Mouse (Mus musculus) embryonic facial prominence, embryonic 14.5 days (tissue): ENCODE data around the gene Aldh4a1. TPM values are rescaled to one million over a fixed set of nuclear protein-coding genes. Genes with fewer than 3 reads are reported as not detected.
A peak's percentile ranks its signal among the peaks of the same experiment; 100 is the strongest.

Experiments used
- ATAC-seq: fragments of 200-750 bp; cut with Nextera tagmentation; 2 replicates; pipeline ENCODE4 v1.8.0; 2017; ENCODE audit warnings: low read depth, moderate number of reproducible peaks, moderate TSS enrichment
- DNase-seq: peaks from one replicate; pipeline ENCODE4 v3.0.0-alpha.2; 2015; ENCODE audit warnings: low spot score
- H3K27ac ChIP-seq: fragments of 300-500 bp; sonication (generic); replicated peaks from 2 replicates; pipeline ENCODE4 v1.5.1; 2014; ENCODE audit warnings: low read depth, mild to moderate bottlenecking, low read length, moderate library complexity
- H3K27me3 ChIP-seq: fragments of 300-500 bp; sonication (generic); replicated peaks from 2 replicates; pipeline ENCODE4 v1.6.1; 2014; ENCODE audit warnings: low read length; ENCODE audit not compliant: control insufficient read depth, insufficient read depth
- H3K36me3 ChIP-seq: fragments of 300-500 bp; sonication (generic); 2 replicates; pipeline ENCODE4 v1.6.1; 2014; ENCODE audit warnings: low read length, mixed read lengths; ENCODE audit not compliant: control insufficient read depth, insufficient read depth
- H3K4me1 ChIP-seq: fragments of 300-500 bp; sonication (generic); 2 replicates; pipeline ENCODE4 v1.6.1; 2014; ENCODE audit warnings: antibody characterized with exemption, low read length; ENCODE audit not compliant: control insufficient read depth, insufficient read depth
- H3K4me2 ChIP-seq: fragments of 300-500 bp; sonication (generic); 2 replicates; pipeline ENCODE4 v1.6.1; 2014; ENCODE audit warnings: low read depth, mild to moderate bottlenecking, low read length, moderate library complexity, mixed read lengths
- H3K4me3 ChIP-seq: fragments of 300-500 bp; sonication (generic); 2 replicates; pipeline ENCODE4 v1.5.1; 2014; ENCODE audit warnings: low read depth, mild to moderate bottlenecking, low read length
- H3K9ac ChIP-seq: fragments of 300-500 bp; sonication (generic); 2 replicates; pipeline ENCODE4 v1.6.1; 2014; ENCODE audit warnings: low read depth, mild to moderate bottlenecking, low read length, moderate library complexity, mixed read lengths
- H3K9me3 ChIP-seq: fragments of 300-500 bp; sonication (generic); 2 replicates; pipeline ENCODE4 v1.6.1; 2016; ENCODE audit warnings: low read length; ENCODE audit not compliant: control insufficient read depth
- WGBS: fragments of 180-500 bp; shearing (Covaris S2); extraction: QIAGEN DNeasy Blood & Tissue Kit; methylation state at CpG from one replicate; pipeline ENCODE4 v1.1.7; 2014; 5-methylcytosine and 5-hydroxymethylcytosine counted together
- polyA plus RNA-seq: library from polyadenylated mRNA; unstranded; fragments of >200 nt; fragmentation: Nextera tagmentation; extraction: Ambion mirVana; gene quantifications from 2 replicates; pipeline ENCODE4 v1.2.1, GENCODE M21; 2014

The Aldh4a1 gene
- polyA plus RNA-seq, 1 experiment from 2014 or later = 21.1 TPM

DNA sequence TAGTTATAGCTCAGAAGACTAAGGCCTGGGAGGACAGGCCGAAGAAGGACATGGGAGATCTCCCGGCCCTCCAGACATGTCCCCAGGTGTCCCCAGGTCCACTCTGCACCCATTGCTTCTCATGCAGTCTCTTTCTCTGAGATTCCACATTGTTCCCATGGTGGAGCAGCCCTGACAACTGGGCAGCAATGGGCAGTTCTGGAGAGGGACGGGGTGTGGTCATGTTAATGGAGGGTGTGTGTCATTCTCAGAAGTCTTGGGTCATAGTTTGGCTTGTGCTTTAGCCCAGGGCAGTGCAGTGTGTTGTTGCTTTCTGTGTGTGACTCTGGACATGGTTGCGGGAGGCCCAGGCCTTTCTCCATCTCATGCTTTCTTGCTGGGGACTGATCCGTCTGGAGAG is 15.9 kb upstream of the Aldh4a1 start:
- Histone ChIP-seq H3K36me3 (peaks cover 37% of the 10 kb centered on the region; the same call in 1 of the 2 replicates), H3K9me3 (no peaks in the 10 kb centered on the region), H3K27ac (no peak overlapping the region), H3K4me3 (no peak overlapping the region), H3K9ac (no peak overlapping the region), H3K27me3 (no peaks in the 10 kb centered on the region), H3K4me1 (peaks cover 5% of the 10 kb centered on the region), H3K4me2 (no peak overlapping the region)
- 88% methylated on average over 5 of the region's 5 CpGs for WGBS
- DNase-seq (no peak), ATAC-seq (no peak)

DNA sequence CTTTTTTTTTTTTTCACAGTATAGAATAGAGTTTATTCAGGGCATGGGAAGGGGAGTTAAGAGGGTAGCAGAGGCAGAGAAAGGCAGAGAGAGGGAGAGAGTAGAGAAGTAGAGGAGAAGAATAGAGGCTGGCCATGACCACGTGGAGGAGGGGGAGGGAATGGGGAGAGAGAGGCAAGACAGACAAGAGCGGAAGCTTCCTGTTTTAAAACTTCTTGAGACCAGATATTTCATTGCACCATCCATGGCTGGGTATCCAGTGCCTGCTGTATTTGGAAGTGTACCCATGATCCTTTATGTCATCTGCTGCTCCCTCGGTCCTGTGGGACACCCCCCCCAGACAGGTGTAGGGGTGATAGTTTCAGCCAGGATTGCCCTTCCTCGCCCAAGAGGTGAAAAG is 13.7 kb upstream of the Aldh4a1 start:
- Histone ChIP-seq H3K4me1 (no peaks in the 10 kb centered on the region), H3K9me3 (peaks cover 5% of the 10 kb centered on the region; the same call in 1 of the 2 replicates), H3K36me3 (peaks cover 51% of the 10 kb centered on the region), H3K4me3 (no peak overlapping the region), H3K9ac (no peak overlapping the region), H3K27me3 (no peaks in the 10 kb centered on the region), H3K4me2 (no peak overlapping the region), H3K27ac (no peak overlapping the region)
- DNase-seq (no peak), ATAC-seq (no peak)
- 65% methylated on average over 4 of the region's 4 CpGs for WGBS

DNA sequence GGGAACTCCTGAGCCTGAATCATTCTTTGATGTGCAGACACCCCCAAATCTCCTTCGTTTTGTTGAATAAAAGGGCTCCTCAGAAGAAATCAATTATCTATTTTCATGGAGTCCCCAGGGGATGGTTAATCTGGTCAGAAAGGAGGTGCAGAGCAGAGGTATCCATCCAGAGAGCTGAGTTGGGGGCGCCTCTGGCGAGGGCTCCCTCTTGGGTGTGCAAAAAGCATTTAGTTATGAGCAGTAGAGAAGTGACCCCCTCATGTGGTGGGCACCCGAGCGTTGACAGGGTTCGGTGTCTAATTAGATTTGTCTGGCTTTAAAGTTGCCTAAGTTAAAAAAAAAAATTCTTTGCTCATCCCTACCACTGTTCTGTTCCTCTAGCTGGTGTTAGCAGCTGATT is 11.7 kb upstream of the Aldh4a1 start:
- 34% methylated on average over 6 of the region's 6 CpGs for WGBS
- ATAC-seq (peak; percentile 16; the same call in 1 of the 2 replicates), DNase-seq (peak; percentile 10)
- no peaks in the 10 kb centered on the region for H3K27me3 ChIP-seq
- H3K9me3 ChIP-seq = peaks cover 6% of the 10 kb centered on the region; the same call in 1 of the 2 replicates
- H3K4me3 ChIP-seq = no peak overlapping the region
- no peaks in the 10 kb centered on the region for H3K4me1 ChIP-seq
- H3K9ac ChIP-seq = no peak overlapping the region
- no peak overlapping the region for H3K4me2 ChIP-seq
- peaks cover 53% of the 10 kb centered on the region for H3K36me3 ChIP-seq
- H3K27ac ChIP-seq = 0 out of 2 replicates have a peak overlapping the region, but pooled peaks have one; percentile 2

DNA sequence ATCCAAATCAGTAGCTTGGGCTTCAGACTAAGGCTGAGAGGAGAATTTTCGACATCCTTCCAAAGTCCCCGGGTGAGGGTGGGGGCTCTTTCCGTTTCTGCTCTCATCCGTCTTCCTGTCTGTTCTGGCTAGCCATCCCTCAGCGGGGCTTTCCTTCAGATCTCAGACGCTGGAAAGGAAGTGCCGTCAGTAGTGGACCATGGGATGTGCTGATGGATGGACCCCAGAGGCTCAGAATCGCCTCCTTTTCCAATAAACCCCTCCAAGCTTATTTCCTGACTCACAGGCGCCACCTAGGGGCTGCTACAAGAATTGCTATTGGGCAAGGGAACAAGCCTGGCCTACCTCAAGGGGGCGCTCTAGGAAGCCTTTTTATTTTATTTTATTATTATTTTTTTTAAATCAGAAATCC is 11.1 kb upstream of the Aldh4a1 start:
- Histone ChIP-seq H3K4me3 (peak overlapping the region; percentile 21; the same call in 1 of the 2 replicates), H3K4me1 (no peaks in the 10 kb centered on the region), H3K27me3 (no peaks in the 10 kb centered on the region), H3K9me3 (peaks cover 6% of the 10 kb centered on the region; the same call in 1 of the 2 replicates), H3K9ac (peak overlapping the region; percentile 27; the same call in 1 of the 2 replicates), H3K4me2 (peak overlapping the region; percentile 46), H3K27ac (peak overlapping the region; percentile 2; the same call in 1 of the 2 replicates), H3K36me3 (peaks cover 52% of the 10 kb centered on the region)
- peak; percentile 85 for ATAC-seq
- WGBS = 3% methylated on average over 10 of the region's 10 CpGs
- DNase-seq = peak; percentile 92

DNA sequence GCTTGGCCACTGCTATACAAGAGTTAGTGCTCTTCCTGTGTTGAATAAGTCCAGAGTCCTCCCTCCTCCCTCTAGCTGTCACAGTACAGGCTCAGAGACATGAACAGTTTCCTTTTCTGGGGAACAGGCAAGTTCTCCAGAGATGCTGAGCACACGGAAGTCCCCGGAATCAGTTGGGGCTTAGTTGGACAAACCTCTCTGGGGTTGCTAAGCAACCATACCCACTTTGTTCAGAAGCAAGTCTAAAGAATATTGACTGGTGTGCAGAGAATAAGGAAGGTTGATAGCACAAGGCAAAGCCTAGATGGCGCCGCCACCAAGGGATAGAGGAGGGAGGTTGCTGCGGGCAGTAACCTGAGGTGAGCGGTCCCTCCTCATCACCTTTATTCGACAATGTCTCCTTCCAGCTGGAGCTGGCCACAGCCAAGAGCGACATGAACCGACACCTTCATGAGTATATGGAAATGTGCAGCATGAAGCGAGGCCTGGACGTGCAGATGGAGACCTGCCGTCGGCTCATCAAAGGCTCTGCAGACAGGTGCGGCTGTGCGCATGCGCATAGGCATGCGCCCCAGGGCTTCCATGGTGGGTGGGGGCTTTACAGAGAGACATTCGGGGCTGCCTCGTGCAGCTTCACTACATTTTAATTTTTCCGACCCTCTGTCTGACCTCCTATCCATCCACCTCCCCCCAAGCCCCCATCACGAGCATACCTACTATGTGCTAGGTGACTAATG is 8.0 kb upstream of the Aldh4a1 start:
- Histone ChIP-seq H3K4me2 (no peak overlapping the region), H3K36me3 (peaks cover 44% of the 10 kb centered on the region), H3K4me3 (no peak overlapping the region), H3K9me3 (peaks cover 6% of the 10 kb centered on the region; the same call in 1 of the 2 replicates), H3K9ac (no peak overlapping the region), H3K27me3 (no peaks in the 10 kb centered on the region), H3K4me1 (no peaks in the 10 kb centered on the region), H3K27ac (no peak overlapping the region)
- DNase-seq = no peak
- no peak for ATAC-seq
- WGBS = 84% methylated on average over 21 of the region's 21 CpGs

DNA sequence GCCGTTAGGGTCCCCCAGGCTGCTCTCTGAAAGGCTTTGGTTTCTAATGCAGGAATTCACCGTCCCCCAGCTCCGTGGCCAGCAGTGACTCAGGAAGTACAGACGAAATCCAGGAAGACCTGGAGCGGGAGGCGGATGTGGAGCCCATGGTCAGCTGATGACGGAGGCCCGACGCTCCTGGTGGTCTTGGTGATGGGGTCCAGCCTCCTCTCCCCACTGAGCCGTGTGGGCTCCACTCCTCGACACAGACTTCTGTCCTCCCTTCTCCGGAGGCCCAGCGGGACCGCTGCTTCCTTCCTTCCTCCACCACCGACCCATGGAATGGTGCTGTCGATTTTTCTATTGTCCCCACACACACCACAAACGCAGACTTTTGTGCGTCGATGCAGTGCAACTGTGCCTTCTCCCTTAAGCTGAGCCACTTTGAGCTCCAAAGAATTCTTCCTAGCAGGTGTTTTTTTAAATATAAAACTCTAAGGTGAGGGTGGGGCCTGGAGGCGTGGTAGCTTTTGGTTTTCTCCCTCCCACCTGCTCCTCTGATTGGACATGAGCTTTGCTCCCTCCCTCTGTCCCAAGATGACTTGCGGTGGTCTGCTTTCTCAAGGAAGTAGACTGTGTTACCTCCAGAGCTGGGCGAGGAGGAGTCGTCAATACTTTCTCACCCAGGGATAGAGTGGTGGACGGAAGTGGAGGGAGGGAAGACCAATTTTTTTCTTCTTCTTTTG is 6.2 kb upstream of the Aldh4a1 start:
- ATAC-seq = peak; percentile 87
- Histone ChIP-seq H3K4me3 (peak overlapping the region; percentile 32), H3K27ac (peak overlapping the region; percentile 44), H3K4me1 (no peaks in the 10 kb centered on the region), H3K9me3 (peaks cover 6% of the 10 kb centered on the region; the same call in 1 of the 2 replicates), H3K9ac (peak overlapping the region; percentile 45), H3K27me3 (no peaks in the 10 kb centered on the region), H3K4me2 (peak overlapping the region; percentile 50), H3K36me3 (peaks cover 41% of the 10 kb centered on the region)
- 20% methylated on average over 24 of the region's 24 CpGs for WGBS
- peak; percentile 88 for DNase-seq

DNA sequence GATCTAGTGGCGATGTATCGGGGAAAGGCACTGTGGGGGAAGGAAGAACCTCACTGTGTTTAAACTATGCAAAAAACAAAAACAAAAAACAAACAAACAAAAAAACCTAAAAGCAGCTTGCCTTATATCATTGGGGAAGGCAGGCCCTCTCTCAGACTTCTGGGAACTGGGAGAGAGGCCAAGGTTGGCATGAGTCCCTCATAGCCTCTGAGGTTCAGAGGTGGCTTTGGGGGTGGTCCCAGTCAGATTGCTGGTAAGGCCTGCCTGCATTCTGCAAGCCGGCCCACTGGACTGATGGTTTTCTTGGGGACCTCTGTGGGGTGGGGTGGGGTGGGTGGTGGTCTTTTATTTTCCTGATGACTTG is 5.7 kb upstream of the Aldh4a1 start:
- Histone ChIP-seq H3K27me3 (no peaks in the 10 kb centered on the region), H3K27ac (peak overlapping the region; percentile 44), H3K9me3 (peaks cover 6% of the 10 kb centered on the region; the same call in 1 of the 2 replicates), H3K4me3 (peak overlapping the region; percentile 13; the same call in 1 of the 2 replicates), H3K4me2 (peak overlapping the region; percentile 50), H3K4me1 (no peaks in the 10 kb centered on the region), H3K36me3 (peaks cover 41% of the 10 kb centered on the region), H3K9ac (no peak overlapping the region)
- 63% methylated on average over 3 of the region's 3 CpGs for WGBS
- DNase-seq = no peak
- ATAC-seq = no peak

DNA sequence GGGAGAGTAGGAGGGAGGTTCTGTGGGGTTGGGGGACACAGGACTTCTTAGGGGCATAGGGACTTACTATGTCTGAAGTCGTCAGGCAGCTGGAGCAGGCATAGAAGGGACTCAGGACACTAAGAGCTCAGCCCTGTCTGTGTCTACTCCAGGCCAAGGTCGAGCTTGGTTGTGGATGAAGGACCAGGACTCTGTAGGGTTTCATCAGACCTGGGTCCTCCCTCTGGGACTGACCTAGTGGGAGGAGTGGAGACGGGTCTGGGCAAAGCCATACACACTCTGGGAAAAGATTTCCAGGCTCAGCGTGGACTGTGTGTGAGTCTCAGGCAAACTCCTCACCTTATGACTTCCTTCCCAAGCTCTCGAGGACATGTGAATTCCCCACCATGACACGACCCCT is 2.9 kb upstream of the Aldh4a1 start:
- ATAC-seq (no peak), DNase-seq (no peak)
- H3K4me3 ChIP-seq = no peak overlapping the region
- no peaks in the 10 kb centered on the region for H3K27me3 ChIP-seq
- no peaks in the 10 kb centered on the region for H3K9me3 ChIP-seq
- no peak overlapping the region for H3K27ac ChIP-seq
- H3K4me2 ChIP-seq = no peak overlapping the region
- peaks cover 19% of the 10 kb centered on the region for H3K36me3 ChIP-seq
- 75% methylated on average over 6 of the region's 6 CpGs for WGBS
- peaks cover 12% of the 10 kb centered on the region; the same call in 1 of the 2 replicates for H3K4me1 ChIP-seq
- H3K9ac ChIP-seq = no peak overlapping the region
